Mouse (Mus musculus): ENCODE measurements around the gene Mfsd6l.

The Mfsd6l gene

DNA sequence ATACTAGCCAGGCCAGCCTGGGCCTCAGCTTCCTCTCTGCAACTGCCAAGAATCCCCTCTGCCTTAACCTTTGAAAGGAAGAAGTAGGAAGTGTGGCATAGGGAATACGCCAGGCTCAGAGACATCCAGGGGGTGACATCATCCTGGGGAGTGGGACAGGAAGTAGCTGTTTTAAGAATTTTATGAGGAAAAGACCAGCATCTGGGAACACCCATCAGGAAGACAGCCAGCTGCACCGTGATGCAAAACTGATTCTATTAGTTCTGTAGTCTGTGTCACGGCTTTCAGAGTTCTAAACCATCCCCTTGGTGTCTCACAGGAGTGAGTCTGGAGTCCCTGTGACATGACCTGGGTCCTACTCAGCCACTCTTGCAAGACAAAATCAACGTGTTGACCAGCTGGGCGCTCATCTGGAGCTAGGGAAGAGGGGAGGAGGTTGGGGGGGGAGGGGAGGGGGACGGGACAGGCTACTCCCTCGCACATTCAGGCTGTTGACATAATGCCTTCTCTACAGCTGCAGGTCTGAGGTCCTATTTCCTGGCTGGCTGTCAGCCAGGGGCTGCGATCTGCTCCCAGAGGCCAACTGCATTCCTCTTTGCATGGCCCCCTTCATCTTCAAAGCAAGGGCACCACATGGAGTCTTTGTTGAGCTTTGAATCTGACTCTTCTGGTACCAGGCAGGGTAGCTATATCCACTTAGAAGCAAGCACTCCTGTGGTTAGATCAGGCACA, 46.4 kb downstream of the Mfsd6l start:
- DNase-seq (ENCODE audit: low spot score) = no peak

DNA sequence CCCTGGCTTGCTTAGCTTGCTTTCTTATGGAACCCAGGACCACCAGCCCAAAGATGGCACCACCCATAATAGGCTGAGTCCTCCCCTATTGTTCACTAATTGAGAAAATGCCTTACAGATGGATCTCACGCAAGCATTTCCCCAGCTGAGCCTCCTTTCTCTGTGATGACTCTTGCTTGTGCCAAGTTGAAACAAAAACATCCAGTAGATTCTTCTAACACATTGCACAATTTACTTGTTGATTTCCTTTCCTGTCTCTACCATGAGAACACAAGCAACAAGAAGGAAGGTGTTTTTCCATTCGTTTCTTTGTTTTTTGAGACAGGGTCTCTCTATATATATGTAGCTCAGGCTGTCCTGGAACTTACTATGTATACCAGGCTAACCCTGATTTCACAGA, 51.1 kb downstream of the Mfsd6l start:
- no peak for DNase-seq (ENCODE audit: low spot score)

Measured in ovary, postnatal 36 days (tissue).